ENCODE assay signal across 21 mouse cellular contexts in genomic region chr9:9290767-9291166, GRCm38 (mm10). TPM values are rescaled to one million over a fixed set of nuclear protein-coding genes. Genes with fewer than 3 reads are reported as not detected.
DNase-seq lines count a peak whose midpoint lies in the region; ATAC-seq lines count a peak whose summit lies in the region.
"Had no signal": no experiment of that assay in that cellular context is flagged by ENCODE, and none has a peak within 500 bp of the region (broad histone marks: within the 10 kb centered on the region; RNA-seq: fewer than 3 reads in every experiment).

No protein-coding gene starts in this region.

- H3K9me3 ChIP-seq in kidney, embryonic 16.5 days (ENCODE audit: low read length) = no peaks in the 10 kb centered on the region
- H3K9me3 ChIP-seq in embryonic facial prominence, embryonic 12.5 days = no peaks in the 10 kb centered on the region
- H3K9me3 ChIP-seq in stomach, embryonic 14.5 days (ENCODE audit: control insufficient read depth, low read depth, low read length) = no peaks in the 10 kb centered on the region
- H3K9me3 ChIP-seq: embryonic facial prominence, embryonic 13.5 days; forebrain, embryonic 10.5 days; heart, embryonic 10.5 days; hindbrain, embryonic 12.5 days; liver, embryonic 12.5 days; midbrain, embryonic 10.5 days; neural tube, embryonic 13.5 days had no signal

- DNase-seq in kidney, postnatal 36 days = no peak
- peak; percentile 31 for DNase-seq in embryo, embryonic 10.5 days (ENCODE audit: low spot score)
- no peak for DNase-seq in left cerebral cortex, adult 8-10 months (ENCODE audit: low spot score in 2 of 2)
- DNase-seq in frontal cortex, postnatal 36 days (ENCODE audit: low spot score in 2 of 2) = no peak
- DNase-seq: adrenal gland, postnatal 25 days; cerebellum, adult 9-11 months; gastrocnemius, postnatal 25 days; heart, postnatal 10 days; kidney, adult 11 months had no signal

- no peak overlapping the region for H3K4me2 ChIP-seq in kidney, embryonic 16.5 days (replicated peaks; ENCODE audit: low read depth, low read length)
- no peak overlapping the region for H3K4me2 ChIP-seq in embryonic facial prominence, embryonic 12.5 days (replicated peaks)
- H3K4me2 ChIP-seq in stomach, embryonic 14.5 days (replicated peaks; ENCODE audit: low read depth, low read length) = no peak overlapping the region
- H3K4me2 ChIP-seq: embryonic facial prominence, embryonic 13.5 days; hindbrain, embryonic 12.5 days; liver, embryonic 12.5 days; neural tube, embryonic 13.5 days had no signal

- ATAC-seq in kidney, embryonic 16.5 days (ENCODE audit: low FRiP score, low TSS enrichment) = 0 out of 2 replicates have a peak, but pooled peaks have one; percentile 31
- ATAC-seq in embryonic facial prominence, embryonic 12.5 days (ENCODE audit: insufficient number of reproducible peaks, insufficient read depth, low FRiP score, low TSS enrichment) = 0 out of 2 replicates have a peak, but pooled peaks have one; percentile 52
- ATAC-seq in stomach, embryonic 14.5 days (ENCODE audit: insufficient number of reproducible peaks, insufficient read depth, low FRiP score, low read depth) = peak; percentile 65; the same call in 1 of the 2 replicates
- ATAC-seq: activated CD4-positive, CD25-positive, alpha-beta regulatory T cell, adult 4 months; liver, embryonic 12.5 days; Patski had no signal

- no peak overlapping the region for H3K27ac ChIP-seq in kidney, embryonic 16.5 days (ENCODE audit: low read length)
- no peak overlapping the region for H3K27ac ChIP-seq in embryonic facial prominence, embryonic 12.5 days
- H3K27ac ChIP-seq in stomach, embryonic 14.5 days (ENCODE audit: low read length) = no peak overlapping the region
- H3K27ac ChIP-seq: embryonic facial prominence, embryonic 13.5 days; forebrain, embryonic 10.5 days; heart, embryonic 10.5 days; hindbrain, embryonic 12.5 days; liver, embryonic 12.5 days; midbrain, embryonic 10.5 days; neural tube, embryonic 13.5 days had no signal

- WGBS in kidney, embryonic 16.5 days = 17% methylated on average over 3 of the region's 3 CpGs
- WGBS in embryonic facial prominence, embryonic 12.5 days = 39% methylated on average over 3 of the region's 3 CpGs
- WGBS in stomach, embryonic 14.5 days = 13% methylated on average over 3 of the region's 3 CpGs

- H3K27me3 ChIP-seq in kidney, embryonic 16.5 days (ENCODE audit: insufficient read depth, low read length) = no peaks in the 10 kb centered on the region
- H3K27me3 ChIP-seq in embryonic facial prominence, embryonic 12.5 days = no peaks in the 10 kb centered on the region
- no peaks in the 10 kb centered on the region for H3K27me3 ChIP-seq in stomach, embryonic 14.5 days (ENCODE audit: control insufficient read depth, insufficient read depth, low read length)
- H3K27me3 ChIP-seq: embryonic facial prominence, embryonic 13.5 days; hindbrain, embryonic 12.5 days; liver, embryonic 12.5 days; neural tube, embryonic 13.5 days; Patski had no signal

- no peak overlapping the region for H3K4me3 ChIP-seq in kidney, embryonic 16.5 days (ENCODE audit: low read length)
- no peak overlapping the region for H3K4me3 ChIP-seq in embryonic facial prominence, embryonic 12.5 days
- no peak overlapping the region for H3K4me3 ChIP-seq in stomach, embryonic 14.5 days (ENCODE audit: low read depth, low read length)
- H3K4me3 ChIP-seq: embryonic facial prominence, embryonic 13.5 days; forebrain, embryonic 10.5 days; heart, embryonic 10.5 days; hindbrain, embryonic 12.5 days; liver, embryonic 12.5 days; midbrain, embryonic 10.5 days; neural tube, embryonic 13.5 days had no signal

- no peaks in the 10 kb centered on the region for H3K4me1 ChIP-seq in kidney, embryonic 16.5 days (ENCODE audit: insufficient read depth, low read length)
- no peaks in the 10 kb centered on the region for H3K4me1 ChIP-seq in embryonic facial prominence, embryonic 12.5 days
- no peaks in the 10 kb centered on the region for H3K4me1 ChIP-seq in stomach, embryonic 14.5 days (ENCODE audit: control insufficient read depth, insufficient read depth, low read length)
- H3K4me1 ChIP-seq: embryonic facial prominence, embryonic 13.5 days; forebrain, embryonic 10.5 days; heart, embryonic 10.5 days; hindbrain, embryonic 12.5 days; liver, embryonic 12.5 days; neural tube, embryonic 13.5 days had no signal

- H3K9ac ChIP-seq in kidney, embryonic 16.5 days (replicated peaks; ENCODE audit: low read length) = no peak overlapping the region
- H3K9ac ChIP-seq in embryonic facial prominence, embryonic 12.5 days = no peak overlapping the region
- no peak overlapping the region for H3K9ac ChIP-seq in stomach, embryonic 14.5 days (replicated peaks; ENCODE audit: low read depth, low read length)
- H3K9ac ChIP-seq: embryonic facial prominence, embryonic 13.5 days; hindbrain, embryonic 12.5 days; liver, embryonic 12.5 days; neural tube, embryonic 13.5 days had no signal

- no peaks in the 10 kb centered on the region for H3K36me3 ChIP-seq in kidney, embryonic 16.5 days (ENCODE audit: insufficient read depth, low read length)
- no peaks in the 10 kb centered on the region for H3K36me3 ChIP-seq in embryonic facial prominence, embryonic 12.5 days
- no peaks in the 10 kb centered on the region for H3K36me3 ChIP-seq in stomach, embryonic 14.5 days (ENCODE audit: control insufficient read depth, insufficient read depth, low read length)
- H3K36me3 ChIP-seq: embryonic facial prominence, embryonic 13.5 days; forebrain, embryonic 10.5 days; heart, embryonic 10.5 days; hindbrain, embryonic 12.5 days; liver, embryonic 12.5 days; midbrain, embryonic 10.5 days; neural tube, embryonic 13.5 days had no signal

RNA-seq across cellular contexts. Expression of gene Arhgap42, which starts 51.9 kb away (rescaled TPM):
- 35.3 and 42.3 TPM in 2 replicates for polyA plus RNA-seq in kidney, embryonic 16.5 days (2015; fragmentation: Nextera tagmentation; extraction: Ambion mirVana)
- 48.0 and 53.0 TPM in 2 replicates for polyA plus RNA-seq in embryonic facial prominence, embryonic 12.5 days (2016; fragmentation: Nextera tagmentation; extraction: Ambion mirVana)
- 37.1 and 44.6 TPM in 2 replicates for polyA plus RNA-seq in stomach, embryonic 14.5 days (2014; fragmentation: Nextera tagmentation; extraction: Ambion mirVana)
- total RNA-seq in left cerebral cortex, adult 8-10 months (2022) = 10 to 100 TPM; 14.4 to 17.2 (median 14.6) TPM
- polyA plus RNA-seq: activated CD4-positive, CD25-positive, alpha-beta regulatory T cell, adult 4 months had no signal
